Mouse (Mus musculus) cerebellum, adult 9-11 months (tissue): ENCODE measurements around the gene Rsph3b.
A peak's percentile ranks its signal among the peaks of the same experiment; 100 is the strongest.
"Not testable (repeated sequence)": the region's sequence is repeated elsewhere in the genome, so short reads cannot be mapped to it uniquely, and the experiment has no call there.

Source experiments
- DNase-seq: peaks from one replicate; pipeline ENCODE4 v3.0.0; 2022

The Rsph3b gene

DNA sequence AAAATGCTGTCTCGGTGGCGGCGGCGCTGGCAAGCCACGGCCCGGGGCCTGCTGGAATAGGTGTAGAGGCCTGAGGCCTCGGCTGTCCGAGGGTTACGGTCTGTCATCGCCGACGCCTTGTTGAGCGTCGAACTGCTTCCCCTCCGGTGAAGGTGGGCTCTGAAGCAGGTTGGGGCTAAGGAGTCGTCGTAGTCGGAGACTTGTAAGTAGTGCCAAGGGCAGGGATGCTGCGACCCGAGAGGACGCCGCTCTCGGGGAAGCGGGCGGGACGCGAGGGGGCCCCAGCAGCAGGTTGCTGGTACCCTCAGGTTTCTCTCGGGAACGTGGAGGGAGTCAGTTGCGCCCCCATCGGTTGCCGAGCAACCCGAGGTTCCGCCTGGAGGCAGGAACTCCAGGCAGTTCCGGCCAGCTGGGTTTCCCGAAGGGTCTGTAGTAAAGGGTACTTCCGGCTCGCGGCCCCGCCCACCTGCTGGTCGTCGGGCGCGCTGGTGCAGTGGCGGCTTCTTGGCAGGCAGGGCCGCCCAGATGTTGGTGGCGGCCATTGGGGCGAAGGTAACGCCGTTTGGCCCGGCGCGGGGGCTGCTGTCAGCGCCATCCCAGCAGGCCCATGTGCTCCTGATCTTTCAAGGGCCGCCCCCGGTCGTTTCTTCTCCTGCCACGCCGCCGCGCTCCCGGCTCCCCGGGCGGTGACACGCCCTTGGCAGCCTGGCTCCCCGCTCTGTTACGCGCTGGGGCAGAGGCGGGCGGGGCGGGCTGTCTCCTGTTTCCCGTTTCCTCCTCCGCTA lies at the start of gene Rsph3b:
TSS of gene Rsph3b (minus strand) at position 699 of the 785 bp plus-strand sequence.
- peak; percentile 71 for DNase-seq

DNA sequence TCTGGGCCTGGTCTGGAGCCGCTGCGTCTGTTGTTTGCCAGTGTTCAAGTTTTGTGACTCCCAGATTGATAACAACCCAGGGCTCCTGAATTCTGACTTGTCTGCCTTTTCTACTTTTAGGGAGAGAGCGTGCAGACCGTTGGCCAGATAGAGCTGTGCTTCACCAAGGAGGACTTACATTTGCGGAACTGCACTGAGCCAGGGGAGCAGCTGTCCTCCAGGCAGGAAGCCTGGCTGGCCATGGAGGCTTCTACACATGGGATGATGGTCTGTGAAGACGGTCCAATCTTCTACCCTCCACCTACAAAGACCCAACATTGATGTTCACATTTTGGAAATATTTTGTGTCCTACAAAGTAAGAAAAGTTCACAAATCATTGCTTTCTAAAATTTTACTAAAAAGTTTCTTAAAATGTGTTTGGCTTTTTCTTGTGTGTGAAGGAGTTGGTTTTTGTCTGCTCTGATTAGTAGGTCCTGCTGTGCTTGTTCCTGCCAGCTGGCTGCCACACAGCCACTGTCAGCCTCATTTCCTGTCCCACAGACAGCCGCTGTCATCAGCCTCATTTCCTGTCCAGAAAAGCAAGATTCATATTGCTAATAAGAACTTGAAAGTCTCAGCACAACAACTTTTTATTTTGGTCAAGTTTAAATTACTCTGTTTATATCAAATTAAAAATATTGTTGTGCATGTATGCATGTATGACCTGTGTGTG lies 49.5 kb upstream of the Rsph3b start:
- DNase-seq = not testable (repeated sequence)

DNA sequence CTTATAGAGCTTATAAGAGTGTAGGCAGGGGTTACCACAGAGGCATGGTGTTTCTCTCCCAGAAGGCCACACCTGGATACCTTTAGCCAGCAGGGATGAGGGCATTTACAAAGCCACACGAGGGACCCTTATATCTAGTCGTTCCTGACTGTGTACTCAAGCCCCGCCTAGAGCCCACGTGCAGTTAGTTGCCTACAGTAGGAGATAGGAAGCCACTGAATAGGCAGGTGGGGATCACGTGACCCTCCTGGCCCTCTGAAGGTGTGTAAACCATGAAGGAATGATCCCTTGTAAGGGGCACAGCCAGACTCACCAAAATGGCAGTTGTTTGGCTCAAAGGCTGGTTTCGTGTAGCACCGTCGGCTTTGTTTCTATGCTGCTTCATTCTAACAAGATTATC lies 48.3 kb upstream of the Rsph3b start:
- DNase-seq = peak; percentile 14

DNA sequence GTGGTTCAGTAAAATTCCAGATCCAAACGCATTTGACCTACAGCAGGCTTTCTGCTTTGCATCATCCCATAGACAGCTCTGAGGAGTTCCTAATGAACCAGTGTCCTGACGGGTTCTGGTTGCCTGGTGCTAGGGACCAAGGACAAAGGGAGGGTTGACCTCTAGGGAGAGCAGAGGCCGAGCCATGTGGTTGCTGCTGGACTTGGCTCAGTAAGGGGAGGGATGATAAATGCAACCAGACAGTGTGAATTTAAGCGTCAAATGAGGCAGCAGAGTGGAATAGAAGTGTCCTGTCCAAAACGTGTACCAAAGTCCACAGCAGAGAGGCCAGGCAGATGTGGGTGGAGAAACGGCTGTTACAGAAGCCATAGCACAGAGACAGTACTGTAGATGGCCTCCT lies 47.0 kb upstream of the Rsph3b start:
- DNase-seq = not testable (repeated sequence)

GRCm38 (mm10) chr17:6986118-6986517 lies 37.6 kb upstream of the Rsph3b start:
- not testable (repeated sequence) for DNase-seq

- DNase-seq = not testable (repeated sequence)
Observed at GRCm38 (mm10) chr17:6980144-6980543, 31.7 kb upstream of the Rsph3b start.

- not testable (repeated sequence) for DNase-seq
Observed at GRCm38 (mm10) chr17:6979380-6979779, 30.9 kb upstream of the Rsph3b start.

DNA sequence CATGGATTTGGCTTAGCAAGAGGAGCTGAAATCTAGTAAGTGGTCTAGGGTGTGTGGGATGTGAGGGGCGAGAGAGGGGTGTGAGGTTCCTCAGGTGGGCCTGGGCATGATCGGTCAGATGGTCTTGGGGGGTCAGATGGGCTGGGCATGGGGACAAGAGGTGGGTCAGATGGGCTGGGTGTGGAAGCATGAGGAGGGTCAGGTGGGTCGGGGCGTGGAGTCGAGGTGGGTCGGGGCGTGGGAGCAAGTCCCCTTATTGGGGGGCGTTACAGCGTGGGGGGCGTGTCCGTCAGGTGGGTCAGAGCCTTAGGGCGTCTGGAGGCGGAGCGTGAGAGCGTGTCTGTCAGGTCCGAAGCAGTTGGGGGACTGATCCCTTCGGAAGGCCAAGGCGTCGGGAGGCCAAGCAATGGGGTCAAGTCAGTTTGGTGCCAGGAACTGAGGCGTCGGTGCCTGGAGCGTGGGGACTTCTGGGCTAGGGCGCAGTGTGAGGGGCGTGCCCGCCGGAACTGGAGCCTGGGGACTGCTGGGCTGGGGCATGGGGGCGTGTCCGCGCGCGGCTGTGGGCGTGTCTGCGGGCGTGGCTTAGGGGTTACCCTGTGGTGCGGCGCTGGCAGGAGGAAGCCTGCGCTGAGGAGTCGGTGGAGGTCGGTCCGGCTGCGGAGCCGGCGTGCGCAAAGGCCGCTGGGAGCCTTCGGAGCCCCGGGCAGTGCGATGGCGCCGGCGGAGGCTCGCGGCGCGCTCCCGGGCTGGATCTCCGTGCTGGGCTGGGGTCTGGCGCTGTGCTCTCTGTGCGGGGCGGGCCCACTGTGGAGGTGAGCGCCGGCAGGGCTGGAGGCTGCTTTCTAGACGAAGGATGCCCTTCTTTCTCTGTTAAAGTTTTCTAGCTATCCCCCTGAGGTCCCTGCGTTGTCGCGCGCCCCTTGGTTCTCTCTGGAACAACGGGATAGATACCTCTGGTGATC lies 30.1 kb upstream of the Rsph3b start, which contains the start of gene Gm49721:
TSS of gene Gm49721 (plus strand) at position 618 of the 962 bp plus-strand sequence.
- DNase-seq = peak; percentile 67

DNA sequence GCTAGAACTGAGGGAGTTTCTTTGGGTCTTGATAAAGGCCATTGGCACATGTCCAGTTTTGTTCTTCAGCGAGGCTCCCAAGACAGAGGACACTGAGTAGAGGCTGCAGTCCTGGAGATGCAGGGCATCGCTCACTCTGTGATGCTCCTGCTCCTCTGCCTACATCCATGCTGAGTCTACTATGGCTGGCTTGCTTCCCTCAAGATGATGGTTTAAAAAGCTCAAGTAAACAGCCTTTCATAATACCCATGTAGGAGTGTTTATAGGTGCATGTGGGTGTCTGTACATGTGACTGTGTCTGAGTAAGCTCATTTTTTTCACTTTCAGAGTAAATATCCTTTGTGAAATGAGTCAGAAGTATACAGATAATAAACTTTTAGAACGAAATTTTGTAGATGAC lies 26.5 kb upstream of the Rsph3b start:
- DNase-seq = not testable (repeated sequence)

GRCm38 (mm10) chr17:6972836-6973396 lies 24.4 kb upstream of the Rsph3b start:
- DNase-seq = not testable (repeated sequence)

- not testable (repeated sequence) for DNase-seq
Observed at GRCm38 (mm10) chr17:6971238-6971637, 22.8 kb upstream of the Rsph3b start.

- not testable (repeated sequence) for DNase-seq
Observed at GRCm38 (mm10) chr17:6970334-6970733, 21.9 kb upstream of the Rsph3b start, which contains the start of gene Rnaset2b. Rnaset2b (plus strand) TSS chr17:6970634.

DNA sequence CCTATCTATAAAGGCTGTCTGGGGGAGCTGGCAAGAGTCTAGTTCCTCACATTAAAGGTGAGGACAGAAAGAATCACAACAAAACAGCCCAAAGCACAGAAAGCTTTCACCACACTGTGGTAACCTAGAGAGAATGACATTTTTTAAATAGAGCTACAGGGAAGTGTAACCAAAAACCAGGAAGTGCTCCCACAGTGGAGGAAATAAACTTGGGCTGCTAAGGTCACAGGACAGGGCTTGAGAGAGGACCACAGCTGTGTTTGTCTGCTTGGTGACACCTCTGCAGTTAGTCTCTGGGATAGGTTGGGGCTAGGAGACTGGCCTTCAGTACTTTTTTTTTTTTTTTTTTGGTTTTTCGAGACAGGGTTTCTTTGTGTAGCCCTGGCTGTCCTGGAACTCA lies 19.2 kb upstream of the Rsph3b start:
- DNase-seq = not testable (repeated sequence)

DNA sequence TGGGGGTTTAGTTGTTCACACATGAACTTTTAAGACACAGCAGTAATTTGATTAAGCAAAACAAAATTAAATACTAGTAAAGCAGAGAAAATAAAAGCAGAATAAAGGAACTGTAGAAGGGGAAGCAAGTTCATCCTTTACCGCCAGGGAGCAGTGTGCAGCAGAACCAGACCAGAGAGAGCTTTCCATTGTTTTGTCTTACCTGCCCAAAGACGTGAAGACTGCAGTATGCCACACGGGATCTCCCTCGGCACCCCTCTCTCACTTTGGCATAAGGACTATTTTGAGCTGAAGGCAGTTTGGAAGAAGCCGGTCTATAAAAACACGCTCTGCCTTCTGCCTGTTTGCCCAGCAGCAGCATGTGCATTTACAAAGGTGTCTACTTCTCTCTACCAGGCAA lies 16.9 kb upstream of the Rsph3b start:
- DNase-seq = peak; percentile 22

DNA sequence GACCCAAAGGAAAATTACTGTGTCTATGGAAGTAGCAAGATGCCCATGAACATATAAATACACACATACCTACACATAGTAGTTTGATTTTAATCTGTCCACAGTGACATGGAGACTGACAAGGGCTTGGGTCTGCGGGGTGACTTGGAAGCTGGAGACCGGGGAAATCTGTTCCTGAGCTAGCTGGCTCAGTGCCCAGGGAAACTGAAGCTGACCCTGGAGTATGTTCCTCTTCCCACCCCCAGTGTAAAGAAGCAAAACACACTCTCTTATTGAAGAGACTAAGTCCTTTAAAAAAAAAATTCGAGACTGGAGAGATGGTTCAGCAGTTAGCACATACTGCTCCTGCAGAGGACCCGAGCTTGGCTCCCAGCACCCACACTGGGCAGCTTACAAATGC lies 14.5 kb upstream of the Rsph3b start:
- DNase-seq = peak; percentile 29

GRCm38 (mm10) chr17:6962339-6962738 lies 13.9 kb upstream of the Rsph3b start:
- peak; percentile 37 for DNase-seq

- peak; percentile 60 for DNase-seq
Observed at GRCm38 (mm10) chr17:6961181-6962000, 12.9 kb upstream of the Rsph3b start.

GRCm38 (mm10) chr17:6960776-6961175 lies 12.3 kb upstream of the Rsph3b start, which contains the start of gene Tagap1:
Tagap1 (minus strand) TSS chr17:6961156.
- peak; percentile 71 for DNase-seq

DNA sequence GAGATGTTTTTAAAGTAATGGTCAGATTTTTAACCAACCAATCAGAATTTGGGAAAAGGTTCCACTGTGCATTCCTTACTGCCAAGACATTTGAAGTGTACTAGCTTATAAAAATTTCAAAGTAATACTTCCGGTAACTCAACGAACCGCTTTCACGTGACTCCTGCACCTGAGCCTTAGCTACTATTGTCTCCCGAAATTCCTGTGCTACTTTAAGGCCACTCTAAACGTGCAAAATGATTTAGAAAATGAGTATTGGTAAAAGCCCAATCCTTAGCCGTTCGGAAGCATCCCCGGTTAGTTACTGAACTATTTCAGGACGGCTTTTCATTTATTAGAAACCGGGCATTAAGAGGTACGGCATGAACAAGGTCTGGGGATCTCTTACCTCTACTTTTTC lies 11.9 kb upstream of the Rsph3b start:
- DNase-seq = not testable (repeated sequence)

GRCm38 (mm10) chr17:6959543-6960259 lies 11.2 kb upstream of the Rsph3b start:
- DNase-seq = not testable (repeated sequence)

- DNase-seq = peak; percentile 22
Observed at GRCm38 (mm10) chr17:6958881-6959280, 10.4 kb upstream of the Rsph3b start.
